Mouse (Mus musculus): ENCODE measurements around the gene Samd10.

The Samd10 gene

DNA sequence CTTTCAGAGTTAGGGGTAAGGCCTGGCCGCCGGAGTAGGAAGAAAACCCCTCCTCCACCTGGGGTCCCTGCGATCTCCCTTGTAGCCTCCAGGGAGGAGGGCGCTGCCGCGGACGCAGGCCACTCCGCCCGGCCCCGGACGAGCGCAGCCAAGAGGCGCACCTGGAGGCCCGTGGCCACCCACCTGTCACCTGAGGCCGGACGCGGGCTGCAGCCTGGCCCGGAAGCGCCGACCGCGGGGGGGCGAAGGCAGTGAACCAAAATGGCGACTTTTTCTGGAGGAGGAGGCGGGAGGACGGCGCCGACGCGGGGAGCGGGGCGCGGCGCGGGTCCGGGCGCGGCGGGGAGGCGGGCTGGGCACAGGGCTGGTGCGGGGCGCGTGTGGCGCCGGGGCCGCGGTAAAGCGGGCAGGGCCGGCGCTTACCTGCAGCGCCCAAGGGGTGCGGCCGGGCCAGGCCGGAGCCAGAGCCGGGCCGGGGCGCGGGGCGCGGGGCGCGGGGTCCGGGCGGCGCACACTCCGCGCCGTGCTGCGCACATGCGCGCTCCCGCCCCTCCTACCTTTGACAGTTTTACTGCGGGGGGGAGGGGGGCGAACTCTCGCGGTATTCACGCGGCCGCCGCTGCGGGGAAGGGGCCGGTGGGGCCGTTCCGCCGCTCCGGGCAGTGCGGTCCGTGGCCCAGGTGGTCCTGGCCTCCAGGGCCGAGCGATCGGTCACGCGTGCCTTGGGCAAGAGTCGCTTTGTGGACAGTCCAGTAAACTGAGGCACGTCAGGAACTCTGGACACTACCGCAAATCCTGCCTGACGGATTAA lies 6.6 kb downstream of the Samd10 start, which contains the start of gene Zfp512b:
Gene Zfp512b, minus strand, starts transcription at position 573 of the 811 bp plus-strand sequence.
- peak; percentile 68 for DNase-seq (ENCODE audit: low read depth, low spot score)

DNA sequence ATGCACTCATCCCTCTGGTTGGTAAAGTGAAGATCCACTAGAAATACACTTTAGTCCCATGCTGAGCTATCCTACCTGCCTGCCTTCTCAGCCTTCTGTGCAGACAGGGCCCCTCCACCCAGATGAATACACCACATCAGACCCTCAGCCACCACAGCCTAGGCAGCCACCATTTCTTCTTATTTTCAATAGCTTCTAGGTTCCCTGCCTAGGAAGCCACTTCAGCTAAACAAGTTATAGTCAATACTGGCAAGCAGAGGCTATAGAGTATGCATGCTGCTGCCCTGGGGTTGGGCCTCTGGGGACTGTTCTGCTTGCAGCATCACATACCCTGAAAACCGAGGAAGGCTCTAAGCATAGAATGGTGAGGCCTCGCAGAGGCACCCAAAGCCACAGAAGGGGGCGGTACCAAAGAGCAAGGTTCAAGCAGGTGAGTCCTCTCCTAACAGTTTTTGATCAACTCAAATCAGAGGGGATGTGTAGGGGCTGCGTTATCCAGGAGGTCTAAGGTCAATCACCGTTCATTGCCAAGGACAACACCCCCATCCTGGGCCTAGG lies 7.4 kb downstream of the Samd10 start, which contains the start of gene Prpf6:
Gene Prpf6, plus strand, starts transcription at position 341 of the 558 bp plus-strand sequence.
- no peak for DNase-seq (ENCODE audit: low read depth, low spot score)

GRCm38 (mm10) chr2:181590471-181590870 lies 8.5 kb downstream of the Samd10 start:
- no peak for DNase-seq (ENCODE audit: low read depth, low spot score)

DNA sequence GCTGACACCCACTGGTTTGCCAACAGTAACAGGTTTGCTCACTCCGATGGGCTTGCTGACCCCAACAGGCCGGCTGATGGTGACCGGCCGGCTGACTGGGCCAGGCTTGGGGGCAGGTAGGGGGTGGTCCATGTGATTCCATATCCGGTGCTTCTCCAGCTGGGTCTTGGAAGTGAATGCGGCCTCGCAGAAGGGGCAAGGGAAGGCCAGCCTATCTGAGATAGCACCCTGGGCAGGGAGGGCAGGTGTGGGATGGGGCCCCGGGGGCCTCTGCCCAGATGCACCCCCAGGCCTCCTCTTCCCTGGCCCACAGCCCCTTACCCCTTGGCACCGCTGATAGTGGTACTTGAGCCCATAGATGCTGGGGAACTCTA lies 9.3 kb downstream of the Samd10 start:
- DNase-seq (ENCODE audit: low read depth, low spot score), result no peak

- DNase-seq (ENCODE audit: low read depth, low spot score), result no peak
Observed at GRCm38 (mm10) chr2:181589011-181589731, 9.8 kb downstream of the Samd10 start.

DNA sequence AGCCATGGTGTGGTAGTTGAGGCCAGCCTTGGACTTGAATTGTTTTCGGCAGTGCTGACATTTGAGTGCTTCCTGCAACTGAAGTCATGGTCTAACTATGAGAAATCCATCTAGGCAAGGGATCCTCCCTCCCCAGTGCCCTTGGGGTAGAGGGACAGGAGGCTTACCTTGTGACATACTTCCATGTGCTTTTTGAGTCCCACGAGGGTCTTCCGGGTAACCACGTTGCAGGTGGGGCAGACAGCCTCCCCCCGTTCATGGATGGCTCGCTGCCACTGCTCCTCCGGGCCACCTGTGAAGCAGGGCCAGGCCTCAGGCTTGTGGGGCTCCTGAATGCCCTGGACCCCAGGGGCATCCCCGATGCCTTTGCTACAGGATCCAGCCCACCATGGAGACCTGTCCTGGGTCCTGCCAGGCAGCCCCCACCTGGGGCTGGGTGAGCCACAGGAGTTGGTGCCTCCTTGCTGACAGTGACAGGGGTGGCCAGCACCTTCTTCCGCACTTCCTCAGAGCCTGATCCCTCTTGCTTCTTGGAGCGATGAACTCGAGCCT lies 10.7 kb downstream of the Samd10 start:
- no peak for DNase-seq (ENCODE audit: low read depth, low spot score)

DNA sequence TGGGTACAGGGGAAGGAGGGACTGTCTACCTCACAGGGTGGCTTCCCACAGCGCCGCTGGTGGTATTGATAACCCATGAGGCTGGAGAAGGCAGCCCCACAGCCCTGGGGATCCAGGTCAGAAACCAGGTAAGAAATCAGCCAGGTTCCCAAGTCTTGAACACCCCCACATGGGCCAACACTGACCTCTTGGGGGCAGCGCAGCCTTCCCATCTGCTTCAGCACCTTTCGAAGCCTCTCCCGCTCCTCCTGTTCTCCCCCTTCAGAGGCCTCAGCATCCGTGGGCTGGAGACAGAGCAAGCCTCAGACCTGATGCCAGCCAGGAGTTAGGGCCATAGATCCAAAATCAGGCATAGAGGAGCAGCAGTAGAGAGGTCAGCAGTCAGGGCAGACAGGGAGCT lies 11.2 kb downstream of the Samd10 start:
- DNase-seq (ENCODE audit: low read depth, low spot score), result no peak

DNA sequence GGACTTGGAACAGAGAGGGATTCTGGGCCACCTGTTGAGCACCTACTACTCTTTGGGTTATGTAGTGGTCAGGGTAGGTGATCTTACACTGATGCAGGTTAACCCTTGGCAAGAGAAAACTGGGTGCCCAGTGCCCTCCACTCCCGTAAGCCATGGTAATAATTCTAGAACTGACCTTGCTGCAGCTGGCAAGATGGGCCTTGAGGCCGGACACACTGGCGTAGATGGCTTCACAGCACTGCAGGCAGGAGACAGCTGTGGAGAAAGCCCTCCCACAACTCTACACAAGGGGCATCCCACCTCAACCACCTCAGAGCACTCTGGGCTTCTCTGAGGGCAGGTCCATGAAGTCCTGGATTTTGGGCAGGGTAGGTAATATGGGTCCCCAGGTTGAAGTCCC lies 12.9 kb downstream of the Samd10 start:
- no peak for DNase-seq (ENCODE audit: low read depth, low spot score)

- DNase-seq (ENCODE audit: low read depth, low spot score), result no peak
Observed at GRCm38 (mm10) chr2:181585506-181585905, 13.5 kb downstream of the Samd10 start.

DNA sequence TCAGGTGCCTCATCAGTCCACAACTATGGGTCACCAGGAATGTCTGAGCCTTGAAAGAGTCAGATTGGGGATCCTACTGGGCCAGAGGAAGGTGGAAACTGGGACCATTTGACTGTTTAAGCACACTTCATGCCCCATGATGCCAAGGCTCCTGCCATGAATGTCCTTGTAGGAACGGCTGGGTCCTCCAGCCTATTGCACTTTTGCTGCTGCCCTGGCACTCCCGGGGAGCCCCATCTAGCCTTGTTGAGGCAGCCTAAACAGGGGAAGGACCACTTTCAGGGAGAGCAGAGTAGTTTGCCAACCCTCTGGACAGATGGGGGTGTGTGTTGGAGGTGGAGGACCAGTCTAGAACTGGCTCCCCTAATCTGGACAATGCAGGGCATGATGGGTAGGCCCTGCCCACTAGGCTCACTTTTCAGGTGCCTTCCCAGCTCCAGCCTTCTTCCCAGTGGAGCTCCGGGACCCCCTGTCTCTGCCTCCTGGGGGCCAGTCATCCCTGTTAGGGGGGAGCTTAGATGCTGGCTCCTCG lies 14.5 kb downstream of the Samd10 start, which contains the start of gene Uckl1:
Gene Uckl1, minus strand, starts transcription at position 482 of the 532 bp plus-strand sequence.
- DNase-seq (ENCODE audit: low read depth, low spot score), result no peak

- DNase-seq (ENCODE audit: low read depth, low spot score), result no peak
Observed at GRCm38 (mm10) chr2:181583460-181584257, 15.4 kb downstream of the Samd10 start.

- DNase-seq (ENCODE audit: low read depth, low spot score), result no peak
Observed at GRCm38 (mm10) chr2:181582939-181583338, 16.1 kb downstream of the Samd10 start.

GRCm38 (mm10) chr2:181582358-181582757 lies 16.7 kb downstream of the Samd10 start:
- DNase-seq (ENCODE audit: low read depth, low spot score), result no peak

- DNase-seq (ENCODE audit: low read depth, low spot score), result peak; percentile 62
Observed at GRCm38 (mm10) chr2:181581402-181582120, 17.5 kb downstream of the Samd10 start.

- DNase-seq (ENCODE audit: low read depth, low spot score), result peak; percentile 94
Observed at GRCm38 (mm10) chr2:181581016-181581401, 18.0 kb downstream of the Samd10 start.

GRCm38 (mm10) chr2:181580131-181580772 lies 18.8 kb downstream of the Samd10 start:
- no peak for DNase-seq (ENCODE audit: low read depth, low spot score)

- DNase-seq (ENCODE audit: low read depth, low spot score), result no peak
Observed at GRCm38 (mm10) chr2:181579681-181580080, 19.3 kb downstream of the Samd10 start.

DNA sequence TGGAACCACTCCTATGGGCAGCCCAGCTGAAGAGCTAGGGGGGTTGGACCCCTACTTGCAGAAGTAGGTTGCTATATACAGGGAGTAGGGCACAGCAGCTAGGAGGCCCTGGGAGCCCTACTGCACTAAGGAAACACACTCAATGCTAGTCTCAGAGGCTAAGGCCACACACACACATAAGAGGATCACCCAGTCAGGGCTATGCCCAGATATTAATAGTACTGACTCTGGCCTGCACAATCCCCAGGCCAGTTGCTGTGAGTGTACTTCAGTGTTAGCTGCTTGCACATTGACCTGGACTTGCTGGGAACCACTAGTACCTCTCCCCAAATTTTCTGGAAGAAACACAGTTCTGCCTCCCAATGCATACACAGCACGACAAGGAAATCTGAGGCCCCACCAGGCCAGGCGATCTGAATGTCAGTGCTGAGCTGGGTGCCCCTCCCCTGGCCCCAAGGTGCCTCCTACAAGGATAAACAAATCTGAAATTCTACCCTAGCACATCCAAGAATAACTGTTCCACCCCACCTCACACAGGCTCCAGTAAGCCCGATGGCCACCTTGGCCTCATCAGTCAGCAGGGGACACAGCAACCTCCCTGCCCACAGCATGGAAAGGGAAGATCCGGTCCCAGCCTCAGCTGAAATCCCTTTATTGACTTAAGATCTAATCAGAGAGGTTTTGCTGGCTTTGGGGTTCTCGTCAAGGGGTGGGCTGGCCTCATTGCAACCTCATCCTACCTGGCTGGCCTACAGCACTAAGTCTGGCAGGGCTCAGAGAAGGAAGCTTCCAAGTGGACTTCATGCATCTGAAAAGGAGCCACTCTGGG lies 20.0 kb downstream of the Samd10 start:
- no peak for DNase-seq (ENCODE audit: low read depth, low spot score)

Data from forelimb bud, embryonic 11.5 days (tissue).